Mouse (Mus musculus): ENCODE measurements around the gene Pate2.

- TF ChIP-seq CTCF (IDR thresholded peaks at IDR 0.05; ENCODE audit: extremely low read depth, insufficient read depth, low read length) (no peak), POLR2A (IDR thresholded peaks at IDR 0.05; ENCODE audit: extremely low read depth, insufficient read depth, low read length) (no peak)
Observed at GRCm38 (mm10) chr9:35541941-35542340, 28.1 kb upstream of the Pate2 start.

Measured in cortical plate, adult 2 months (tissue).